Mouse (Mus musculus): ENCODE results near the gene Rrp36. TPM values are rescaled to one million over a fixed set of nuclear protein-coding genes. Genes with fewer than 3 reads are reported as not detected.

Rrp36 gene
- polyA plus RNA-seq, 1 experiment = 29.5 TPM

DNA sequence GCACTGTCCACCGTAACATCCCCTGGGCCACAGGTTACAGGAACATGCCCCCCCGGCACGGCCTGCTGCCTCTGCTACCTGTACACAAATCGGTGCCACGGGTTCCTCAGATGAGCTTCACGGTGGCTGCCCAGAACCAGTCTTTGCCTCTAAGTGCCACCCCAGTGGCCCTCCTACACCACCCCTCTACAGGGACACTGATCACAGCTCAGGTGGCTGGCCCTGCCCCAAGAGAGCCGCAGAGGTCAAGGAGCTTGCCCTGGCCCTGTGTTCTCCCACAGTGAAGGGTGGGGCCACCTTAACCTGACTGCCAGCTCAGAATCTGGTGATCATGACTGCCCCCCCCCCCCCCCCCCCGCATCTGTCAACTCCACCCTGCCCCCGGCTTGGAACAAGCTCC is 4.3 kb upstream of the Rrp36 start, which contains the start of gene Mea1:
Mea1 (plus strand) TSS at position 378 of the 400 bp plus-strand sequence.
- TF ChIP-seq POLR2A (IDR thresholded peaks at IDR 0.05; ENCODE audit: extremely low read depth, insufficient read depth, low read length) (no peak), CTCF (IDR thresholded peaks at IDR 0.05; ENCODE audit: extremely low read depth, insufficient read depth, low read length) (no peak)
- Histone ChIP-seq H3K27ac (ENCODE audit: insufficient read depth, low read length) (no peak within 1 kb of the TSS), H3K4me3 (ENCODE audit: insufficient read depth, low read length) (peak within 1 kb of the TSS; percentile 89), H3K4me1 (ENCODE audit: control insufficient read depth, insufficient read depth, low read length) (peaks cover 3% of the 10 kb centered on the region; the same call in 1 of the 2 replicates)

DNA sequence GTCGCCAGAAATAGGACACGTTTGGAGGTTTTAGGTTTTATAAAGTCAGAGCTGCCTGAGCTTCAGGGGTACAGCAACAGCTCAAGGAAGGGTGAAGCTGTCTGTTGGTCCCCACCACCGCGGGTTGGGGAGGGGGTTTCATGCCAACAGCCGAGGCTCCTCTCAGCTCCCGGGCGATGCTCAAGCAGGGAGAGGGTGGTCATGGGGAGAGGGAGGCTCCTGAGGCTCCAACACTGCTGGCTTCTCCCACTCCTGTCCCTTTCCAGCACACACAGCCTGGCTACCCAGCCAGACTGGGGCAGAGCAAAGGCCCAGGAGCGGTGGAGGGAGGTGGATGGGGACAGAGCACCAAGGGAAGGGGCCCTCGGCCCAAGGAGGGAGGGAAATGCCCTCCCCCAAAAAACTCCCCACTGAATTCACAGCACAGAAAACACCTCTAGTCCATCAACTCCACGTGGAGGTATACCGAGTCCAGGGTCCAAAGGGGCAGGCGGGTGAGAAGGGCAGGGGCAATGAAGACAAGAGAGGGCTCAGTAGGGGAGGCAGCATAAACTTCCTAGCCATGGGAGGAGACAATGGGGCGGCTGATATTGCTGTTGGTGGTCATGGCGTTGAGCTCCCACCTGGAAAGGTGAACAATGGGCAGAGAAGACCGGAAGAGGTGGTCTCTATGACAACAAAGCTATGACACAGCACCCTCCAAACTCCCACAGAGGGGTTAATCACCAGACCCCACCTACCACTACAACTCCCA is 555 bp upstream of the Rrp36 start:
- no peak overlapping the region for H3K27ac ChIP-seq (ENCODE audit: insufficient read depth, low read length)
- TF ChIP-seq CTCF (IDR thresholded peaks at IDR 0.05; ENCODE audit: extremely low read depth, insufficient read depth, low read length) (no peak), POLR2A (IDR thresholded peaks at IDR 0.05; ENCODE audit: extremely low read depth, insufficient read depth, low read length) (no peak)
- peak overlapping the region; percentile 70; the same call in 1 of the 2 replicates for H3K4me3 ChIP-seq (ENCODE audit: insufficient read depth, low read length)
- peaks cover 5% of the 10 kb centered on the region for H3K4me1 ChIP-seq (ENCODE audit: control insufficient read depth, insufficient read depth, low read length)

DNA sequence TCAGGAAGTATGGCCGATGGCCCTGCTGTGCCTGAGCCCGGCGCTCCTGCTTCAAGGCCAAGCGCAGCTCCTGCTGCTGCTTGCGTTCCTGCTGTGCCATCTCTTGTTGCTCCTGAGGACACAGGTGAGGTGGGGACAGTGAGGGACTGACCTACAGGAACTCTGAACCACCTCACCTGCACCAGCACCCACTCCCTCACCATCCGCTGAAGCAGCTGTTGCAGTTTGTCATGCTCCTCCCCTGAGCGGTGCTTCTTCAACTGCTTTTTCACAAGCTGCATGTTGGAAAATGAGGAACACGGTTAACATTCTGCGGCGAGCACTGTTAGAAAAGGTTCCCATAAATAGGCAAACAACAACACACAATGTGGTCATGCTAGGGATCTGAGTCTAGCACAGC is 4.2 kb downstream of the Rrp36 start:
- H3K4me3 ChIP-seq (ENCODE audit: insufficient read depth, low read length) = no peak overlapping the region
- TF ChIP-seq POLR2A (IDR thresholded peaks at IDR 0.05; ENCODE audit: extremely low read depth, insufficient read depth, low read length) (no peak), CTCF (IDR thresholded peaks at IDR 0.05; ENCODE audit: extremely low read depth, insufficient read depth, low read length) (no peak)
- H3K4me1 ChIP-seq (ENCODE audit: control insufficient read depth, insufficient read depth, low read length) = peaks cover 2% of the 10 kb centered on the region

DNA sequence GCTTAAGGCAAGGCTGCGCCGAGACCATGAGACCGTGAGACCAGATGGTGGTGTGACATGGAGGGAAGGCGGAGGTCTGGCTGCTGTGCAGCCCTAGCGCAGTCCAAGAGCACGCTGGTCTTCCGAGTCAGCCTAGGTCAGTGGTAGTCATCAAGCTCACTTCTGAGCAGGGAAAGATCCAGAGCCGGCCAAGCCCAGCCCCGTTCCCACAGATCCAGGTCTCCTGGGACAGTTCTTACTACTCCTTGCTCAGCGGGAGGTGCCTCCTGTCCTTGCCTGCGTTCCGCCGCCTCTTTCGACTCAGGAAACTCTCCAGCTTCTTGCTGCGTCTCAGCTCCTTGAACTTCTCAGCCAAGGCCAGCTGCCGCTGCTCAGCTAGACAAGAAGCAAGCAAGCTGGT is 6.4 kb downstream of the Rrp36 start:
- Histone ChIP-seq H3K4me3 (ENCODE audit: insufficient read depth, low read length) (no peak overlapping the region), H3K4me1 (ENCODE audit: control insufficient read depth, insufficient read depth, low read length) (no peaks in the 10 kb centered on the region), H3K27ac (ENCODE audit: insufficient read depth, low read length) (no peak overlapping the region)
- no peak for TF ChIP-seq POLR2A (IDR thresholded peaks at IDR 0.05; ENCODE audit: extremely low read depth, insufficient read depth, low read length)
- TF ChIP-seq CTCF (IDR thresholded peaks at IDR 0.05; ENCODE audit: extremely low read depth, insufficient read depth, low read length) = no peak

More for the DNA sequence above, 4.2 kb downstream of the Rrp36 start:
- no peak overlapping the region for H3K27ac ChIP-seq (ENCODE audit: insufficient read depth, low read length)

DNA sequence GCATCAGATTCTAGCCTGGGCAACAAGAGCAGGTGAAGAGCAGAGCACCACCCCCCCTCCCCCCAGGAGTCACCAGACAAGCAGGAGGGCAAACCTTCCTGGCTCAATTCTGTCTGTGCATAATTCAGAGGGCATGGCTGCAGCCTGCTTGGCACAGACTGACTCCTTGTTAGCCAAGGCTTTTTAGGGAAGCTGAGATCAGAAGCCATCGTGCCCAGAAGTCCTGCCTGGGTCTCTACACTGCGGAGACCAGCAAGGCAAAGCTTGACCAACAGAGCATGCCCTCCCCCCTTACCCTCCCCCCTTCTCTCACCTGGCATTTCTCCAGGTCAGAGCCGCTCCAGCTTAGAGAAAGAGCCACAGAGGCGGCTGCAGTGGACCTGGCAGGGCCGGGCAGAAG is 11.4 kb downstream of the Rrp36 start:
- H3K4me3 ChIP-seq (ENCODE audit: insufficient read depth, low read length) = no peak overlapping the region
- TF ChIP-seq POLR2A (IDR thresholded peaks at IDR 0.05; ENCODE audit: extremely low read depth, insufficient read depth, low read length) = no peak
- TF ChIP-seq CTCF (IDR thresholded peaks at IDR 0.05; ENCODE audit: extremely low read depth, insufficient read depth, low read length) = no peak
- H3K27ac ChIP-seq (ENCODE audit: insufficient read depth, low read length) = no peak overlapping the region
- no peaks in the 10 kb centered on the region for H3K4me1 ChIP-seq (ENCODE audit: control insufficient read depth, insufficient read depth, low read length)

DNA sequence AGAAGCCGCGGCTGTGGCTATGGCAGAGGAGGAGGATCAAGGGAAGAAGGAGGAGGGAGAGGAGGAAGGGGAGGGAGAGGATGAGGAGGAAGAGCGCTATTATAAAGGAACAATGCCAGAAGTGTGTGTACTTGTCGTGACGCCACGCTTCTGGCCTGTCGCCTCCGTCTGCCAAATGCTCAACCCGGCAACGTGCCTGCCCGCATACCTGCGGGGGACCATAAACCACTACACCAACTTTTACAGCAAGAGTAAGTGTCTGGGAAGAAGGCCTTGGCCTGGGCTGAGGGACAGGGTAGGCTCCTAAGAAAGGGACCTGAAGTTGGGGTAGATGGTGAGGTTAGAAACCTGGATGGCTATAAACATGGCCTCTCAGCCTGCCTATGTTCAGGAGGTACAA is 12.2 kb downstream of the Rrp36 start:
- Histone ChIP-seq H3K27ac (ENCODE audit: insufficient read depth, low read length) (no peak overlapping the region), H3K4me1 (ENCODE audit: control insufficient read depth, insufficient read depth, low read length) (no peaks in the 10 kb centered on the region), H3K4me3 (ENCODE audit: insufficient read depth, low read length) (no peak overlapping the region)
- TF ChIP-seq POLR2A (IDR thresholded peaks at IDR 0.05; ENCODE audit: extremely low read depth, insufficient read depth, low read length) = no peak
- no peak for TF ChIP-seq CTCF (IDR thresholded peaks at IDR 0.05; ENCODE audit: extremely low read depth, insufficient read depth, low read length)

GRCm38 (mm10) chr17:46661351-46661750 is 12.8 kb downstream of the Rrp36 start:
- no peak overlapping the region for H3K4me3 ChIP-seq (ENCODE audit: insufficient read depth, low read length)
- no peak overlapping the region for H3K27ac ChIP-seq (ENCODE audit: insufficient read depth, low read length)
- TF ChIP-seq POLR2A (IDR thresholded peaks at IDR 0.05; ENCODE audit: extremely low read depth, insufficient read depth, low read length) (no peak), CTCF (IDR thresholded peaks at IDR 0.05; ENCODE audit: extremely low read depth, insufficient read depth, low read length) (no peak)
- H3K4me1 ChIP-seq (ENCODE audit: control insufficient read depth, insufficient read depth, low read length) = no peaks in the 10 kb centered on the region

DNA sequence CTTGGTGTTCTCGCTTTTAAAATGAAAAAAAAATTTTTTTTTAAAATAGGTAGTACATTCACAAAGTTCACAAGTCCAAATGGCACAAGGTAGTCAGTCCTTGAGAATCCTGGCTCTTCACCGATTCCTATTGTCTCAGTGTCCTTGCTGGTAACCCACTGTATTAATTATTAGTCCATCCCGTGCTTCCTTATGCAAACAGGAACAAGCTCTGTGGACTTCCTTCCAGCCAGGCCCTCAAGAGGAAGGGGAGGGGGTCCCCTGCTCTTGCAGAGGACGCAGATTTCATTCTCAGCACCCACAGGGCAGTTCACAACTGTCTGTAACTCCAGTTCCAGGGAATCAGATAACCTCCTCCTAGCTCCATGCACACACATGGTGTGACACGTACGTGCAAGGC is 18.1 kb downstream of the Rrp36 start:
- H3K4me3 ChIP-seq (ENCODE audit: insufficient read depth, low read length) = no peak overlapping the region
- TF ChIP-seq CTCF (IDR thresholded peaks at IDR 0.05; ENCODE audit: extremely low read depth, insufficient read depth, low read length) (no peak), POLR2A (IDR thresholded peaks at IDR 0.05; ENCODE audit: extremely low read depth, insufficient read depth, low read length) (no peak)
- peaks cover 6% of the 10 kb centered on the region for H3K4me1 ChIP-seq (ENCODE audit: control insufficient read depth, insufficient read depth, low read length)
- no peak overlapping the region for H3K27ac ChIP-seq (ENCODE audit: insufficient read depth, low read length)

GRCm38 (mm10) chr17:46651755-46652547 is 22.2 kb downstream of the Rrp36 start:
- Histone ChIP-seq H3K4me1 (ENCODE audit: control insufficient read depth, insufficient read depth, low read length) (peaks cover 7% of the 10 kb centered on the region), H3K4me3 (ENCODE audit: insufficient read depth, low read length) (no peak overlapping the region; the same call in 1 of the 2 replicates), H3K27ac (ENCODE audit: insufficient read depth, low read length) (no peak overlapping the region)
- no peak for TF ChIP-seq POLR2A (IDR thresholded peaks at IDR 0.05; ENCODE audit: extremely low read depth, insufficient read depth, low read length)
- no peak for TF ChIP-seq CTCF (IDR thresholded peaks at IDR 0.05; ENCODE audit: extremely low read depth, insufficient read depth, low read length)
